In genomic region chr4:118199093-118199492, GRCm38 (mm10) we compare ENCODE assay signal across 20 mouse cellular contexts.
"Had no signal": no experiment of that assay in that cellular context is flagged by ENCODE, and none has a peak within 500 bp of the region (broad histone marks: within the 10 kb centered on the region; RNA-seq: fewer than 3 reads in every experiment).

No protein-coding gene starts in this region.

- ATAC-seq: liver, embryonic 12.5 days; lung, postnatal 0 days; midbrain, embryonic 16.5 days had no signal

- H3K9ac ChIP-seq: limb, embryonic 15.5 days; liver, embryonic 12.5 days; liver, embryonic 14.5 days; lung, embryonic 15.5 days; midbrain, embryonic 12.5 days; neural tube, embryonic 13.5 days; neural tube, embryonic 15.5 days had no signal

- H3K27ac ChIP-seq: limb, embryonic 15.5 days; liver, embryonic 12.5 days; liver, embryonic 14.5 days; lung, embryonic 15.5 days; midbrain, embryonic 10.5 days; midbrain, embryonic 12.5 days; neural tube, embryonic 13.5 days; neural tube, embryonic 15.5 days had no signal

- DNase-seq: lung, adult 18-20 months; lung, postnatal 14 days; lung, postnatal 4 days; midbrain, embryonic 14.5 days; retina, postnatal 1 day; right cerebral cortex, postnatal 14 days; thymus, adult 18-20 months; thymus, postnatal 25 days; thymus, postnatal 4 days had no signal

- H3K9me3 ChIP-seq: limb, embryonic 15.5 days; liver, embryonic 12.5 days; lung, embryonic 15.5 days; midbrain, embryonic 10.5 days; midbrain, embryonic 12.5 days; neural tube, embryonic 13.5 days; neural tube, embryonic 15.5 days had no signal

- H3K27me3 ChIP-seq: limb, embryonic 15.5 days; lung, embryonic 15.5 days; midbrain, embryonic 12.5 days; neural tube, embryonic 13.5 days; neural tube, embryonic 15.5 days had no signal

- H3K4me1 ChIP-seq: limb, embryonic 15.5 days; liver, embryonic 12.5 days; lung, embryonic 15.5 days; midbrain, embryonic 10.5 days; midbrain, embryonic 12.5 days; neural tube, embryonic 13.5 days; neural tube, embryonic 15.5 days had no signal

- H3K36me3 ChIP-seq: limb, embryonic 15.5 days; liver, embryonic 12.5 days; lung, embryonic 15.5 days; midbrain, embryonic 10.5 days; midbrain, embryonic 12.5 days; neural tube, embryonic 13.5 days; neural tube, embryonic 15.5 days had no signal

- H3K4me3 ChIP-seq: limb, embryonic 15.5 days; liver, embryonic 12.5 days; lung, embryonic 15.5 days; midbrain, embryonic 10.5 days; midbrain, embryonic 12.5 days; myocyte; neural tube, embryonic 13.5 days; neural tube, embryonic 15.5 days had no signal

- H3K4me2 ChIP-seq: limb, embryonic 15.5 days; liver, embryonic 12.5 days; lung, embryonic 15.5 days; midbrain, embryonic 12.5 days; neural tube, embryonic 13.5 days; neural tube, embryonic 15.5 days had no signal
